Mouse (Mus musculus): ENCODE measurements around the gene Ankrd13b. TPM values are rescaled to one million over a fixed set of nuclear protein-coding genes. Genes with fewer than 3 reads are reported as not detected.

Ankrd13b gene
- polyA plus RNA-seq (2012; rRNA removed) = 247 and 265 TPM in 2 replicates

GRCm38 (mm10) chr11:77489591-77490235, at the start of gene Ankrd13b:
TSS of gene Ankrd13b (minus strand) at chr11:77489678.

GRCm38 (mm10) chr11:77519043-77519442, 29.6 kb upstream of the Ankrd13b start, which contains the start of gene Gm10392:
TSS of gene Gm10392 (minus strand) at chr11:77519198.

GRCm38 (mm10) chr11:77515637-77516552, 26.4 kb upstream of the Ankrd13b start, which contains the start of gene Trp53i13:
TSS of gene Trp53i13 (minus strand) at chr11:77515980.

GRCm38 (mm10) chr11:77514832-77515636, 25.6 kb upstream of the Ankrd13b start, which contains the start of gene Abhd15:
TSS of gene Abhd15 (plus strand) at chr11:77515121.

GRCm38 (mm10) chr11:77493512-77494343, 4.2 kb upstream of the Ankrd13b start, which contains the start of gene Git1:
TSS of gene Git1 (plus strand) at chr11:77493562.

GRCm38 (mm10) chr11:77462283-77463100, 27.0 kb downstream of the Ankrd13b start, which contains the start of gene Coro6:
TSS of gene Coro6 (plus strand) at chr11:77462411.

Other genes starting within 250 kb of the Ankrd13b start
- gene Coro6, start 27.3 kb downstream of the Ankrd13b start, polyA plus RNA-seq (2012; rRNA removed) = 1.5 and 2.7 TPM in 2 replicates
- 81.5 and 84.9 TPM in 2 replicates for gene Git1, start 3.9 kb upstream of the Ankrd13b start, polyA plus RNA-seq (2012; rRNA removed)
- 0.43 and 0.55 TPM in 2 replicates for gene Abhd15, start 25.4 kb upstream of the Ankrd13b start, polyA plus RNA-seq (2012; rRNA removed)
- 14.1 and 20.4 TPM in 2 replicates for gene Trp53i13, start 26.3 kb upstream of the Ankrd13b start, polyA plus RNA-seq (2012; rRNA removed)
- not detected in 2 replicates for gene Gm10392, start 29.5 kb upstream of the Ankrd13b start, polyA plus RNA-seq (2012; rRNA removed)
- 19.0 and 21.7 TPM in 2 replicates for gene Taok1, start 118.1 kb upstream of the Ankrd13b start, polyA plus RNA-seq (2012; rRNA removed)
- 15.4 and 16.1 TPM in 2 replicates for gene Nufip2, start 196.5 kb upstream of the Ankrd13b start, polyA plus RNA-seq (2012; rRNA removed)
- gene Cryba1, start 235.6 kb upstream of the Ankrd13b start, polyA plus RNA-seq (2012; rRNA removed) = 0.26 TPM in 1 of 2 replicates, not detected in the other

Data from central nervous system, embryonic 14 days (tissue).